Mouse (Mus musculus): ENCODE data around the gene Csnk2b. TPM values are rescaled to one million over a fixed set of nuclear protein-coding genes. Genes with fewer than 3 reads are reported as not detected.
"Not testable (repeated sequence)": the region's sequence is repeated elsewhere in the genome, so short reads cannot be mapped to it uniquely, and the experiment has no call there.

Csnk2b gene
- polyA plus RNA-seq, 1 experiment from 2014 or later = 291 TPM

- peaks cover 21% of the 10 kb centered on the region; the same call in 1 of the 2 replicates for H3K36me3 ChIP-seq (ENCODE audit: insufficient read depth)
- 52% methylated on average over 11 of the region's 11 CpGs for WGBS
- H3K27ac ChIP-seq (ENCODE audit: low read depth) = no peak overlapping the region
- no peak overlapping the region for H3K4me2 ChIP-seq
- no peak for TF ChIP-seq CTCF (IDR thresholded peaks at IDR 0.05; ENCODE audit: low read depth)
- ATAC-seq (ENCODE audit: insufficient read depth) (no peak), DNase-seq (no peak)
- no peak overlapping the region for H3K9ac ChIP-seq
- H3K4me3 ChIP-seq (ENCODE audit: low read depth, low read length) = no peak overlapping the region
- no peaks in the 10 kb centered on the region; the same call in 1 of the 2 replicates for H3K4me1 ChIP-seq (ENCODE audit: insufficient read depth)
- no peaks in the 10 kb centered on the region for H3K27me3 ChIP-seq (ENCODE audit: insufficient read depth, low read length)
- no peaks in the 10 kb centered on the region for H3K9me3 ChIP-seq (ENCODE audit: low read depth, low read length)
Observed at GRCm38 (mm10) chr17:35128996-35129395, 7.1 kb upstream of the Csnk2b start.

GRCm38 (mm10) chr17:35127017-35127416 is 5.2 kb upstream of the Csnk2b start:
- WGBS = 52% methylated on average over 13 of the region's 13 CpGs
- no peak for TF ChIP-seq CTCF (IDR thresholded peaks at IDR 0.05; ENCODE audit: low read depth)
- Histone ChIP-seq H3K27me3 (ENCODE audit: insufficient read depth, low read length) (no peaks in the 10 kb centered on the region), H3K4me1 (ENCODE audit: insufficient read depth) (no peaks in the 10 kb centered on the region; the same call in 1 of the 2 replicates), H3K9me3 (ENCODE audit: low read depth, low read length) (no peaks in the 10 kb centered on the region), H3K9ac (peak overlapping the region; percentile 74), H3K4me2 (peak overlapping the region; percentile 79), H3K36me3 (ENCODE audit: insufficient read depth) (peaks cover 27% of the 10 kb centered on the region; the same call in 1 of the 2 replicates), H3K4me3 (ENCODE audit: low read depth, low read length) (peak overlapping the region; percentile 48), H3K27ac (ENCODE audit: low read depth) (no peak overlapping the region)
- ATAC-seq (ENCODE audit: insufficient read depth) = no peak
- no peak for DNase-seq

- H3K4me3 ChIP-seq (ENCODE audit: low read depth, low read length) = peak within 1 kb of the TSS; percentile 48
- H3K27ac ChIP-seq (ENCODE audit: low read depth) = peak within 1 kb of the TSS; percentile 64
- peak within 1 kb of the TSS; percentile 74 for H3K9ac ChIP-seq
- under 1% methylated on average over 36 of the region's 36 CpGs for WGBS
- peak; percentile 87 for DNase-seq
- H3K4me1 ChIP-seq (ENCODE audit: insufficient read depth) = no peaks in the 10 kb centered on the region; the same call in 1 of the 2 replicates
- no peaks in the 10 kb centered on the region for H3K27me3 ChIP-seq (ENCODE audit: insufficient read depth, low read length)
- peak; percentile 58 for ATAC-seq (ENCODE audit: insufficient read depth)
- H3K9me3 ChIP-seq (ENCODE audit: low read depth, low read length) = no peaks in the 10 kb centered on the region
- no peak for TF ChIP-seq CTCF (IDR thresholded peaks at IDR 0.05; ENCODE audit: low read depth)
- H3K4me2 ChIP-seq = peak within 1 kb of the TSS; percentile 79
- peaks cover 27% of the 10 kb centered on the region; the same call in 1 of the 2 replicates for H3K36me3 ChIP-seq (ENCODE audit: insufficient read depth)
Observed at GRCm38 (mm10) chr17:35126206-35126611, 4.4 kb upstream of the Csnk2b start, which contains the start of gene D17H6S53E. D17H6S53E (plus strand) TSS chr17:35126373.

- Histone ChIP-seq H3K4me3 (ENCODE audit: low read depth, low read length) (peak overlapping the region; percentile 48), H3K27me3 (ENCODE audit: insufficient read depth, low read length) (no peaks in the 10 kb centered on the region), H3K9me3 (ENCODE audit: low read depth, low read length) (no peaks in the 10 kb centered on the region), H3K36me3 (ENCODE audit: insufficient read depth) (peaks cover 27% of the 10 kb centered on the region; the same call in 1 of the 2 replicates), H3K9ac (peak overlapping the region; percentile 74), H3K4me2 (peak overlapping the region; percentile 79), H3K27ac (ENCODE audit: low read depth) (peak overlapping the region; percentile 64; the same call in 1 of the 2 replicates), H3K4me1 (ENCODE audit: insufficient read depth) (no peaks in the 10 kb centered on the region; the same call in 1 of the 2 replicates)
- 13% methylated on average over 6 of the region's 6 CpGs for WGBS
- TF ChIP-seq CTCF (IDR thresholded peaks at IDR 0.05; ENCODE audit: low read depth) = no peak
- DNase-seq = peak; percentile 10
- no peak for ATAC-seq (ENCODE audit: insufficient read depth)
Observed at GRCm38 (mm10) chr17:35125578-35125977, 3.7 kb upstream of the Csnk2b start.

GRCm38 (mm10) chr17:35125081-35125480 is 3.2 kb upstream of the Csnk2b start:
- Histone ChIP-seq H3K27ac (ENCODE audit: low read depth) (0 out of 2 replicates have a peak overlapping the region, but pooled peaks have one; percentile 64), H3K4me2 (peak overlapping the region; percentile 79; the same call in 1 of the 2 replicates), H3K4me3 (ENCODE audit: low read depth, low read length) (peak overlapping the region; percentile 48; the same call in 1 of the 2 replicates), H3K36me3 (ENCODE audit: insufficient read depth) (peaks cover 24% of the 10 kb centered on the region; the same call in 1 of the 2 replicates), H3K9me3 (ENCODE audit: low read depth, low read length) (no peaks in the 10 kb centered on the region), H3K27me3 (ENCODE audit: insufficient read depth, low read length) (no peaks in the 10 kb centered on the region), H3K9ac (peak overlapping the region; percentile 74), H3K4me1 (ENCODE audit: insufficient read depth) (peaks cover 2% of the 10 kb centered on the region; the same call in 1 of the 2 replicates)
- ATAC-seq (ENCODE audit: insufficient read depth) (no peak), DNase-seq (no peak)
- 92% methylated on average over 1 of the region's 1 CpGs for WGBS
- TF ChIP-seq CTCF (IDR thresholded peaks at IDR 0.05; ENCODE audit: low read depth) = no peak

GRCm38 (mm10) chr17:35124261-35124896 is 2.5 kb upstream of the Csnk2b start:
- H3K9ac ChIP-seq; DNase-seq; ATAC-seq (ENCODE audit: insufficient read depth); H3K27ac ChIP-seq (ENCODE audit: low read depth); H3K4me2 ChIP-seq; H3K4me3 ChIP-seq (ENCODE audit: low read depth, low read length); H3K4me1 ChIP-seq (ENCODE audit: insufficient read depth); H3K9me3 ChIP-seq (ENCODE audit: low read depth, low read length); H3K27me3 ChIP-seq (ENCODE audit: insufficient read depth, low read length): not testable (repeated sequence)
- H3K36me3 ChIP-seq (ENCODE audit: insufficient read depth) = peaks cover 26% of the 10 kb centered on the region; the same call in 1 of the 2 replicates
- 88% methylated on average over 12 of the region's 12 CpGs for WGBS

- not testable (repeated sequence) for H3K4me3 ChIP-seq (ENCODE audit: low read depth, low read length); ATAC-seq (ENCODE audit: insufficient read depth); H3K27me3 ChIP-seq (ENCODE audit: insufficient read depth, low read length); DNase-seq; H3K27ac ChIP-seq (ENCODE audit: low read depth); H3K9ac ChIP-seq; H3K4me1 ChIP-seq (ENCODE audit: insufficient read depth); H3K4me2 ChIP-seq; H3K9me3 ChIP-seq (ENCODE audit: low read depth, low read length)
- peaks cover 27% of the 10 kb centered on the region for H3K36me3 ChIP-seq (ENCODE audit: insufficient read depth)
- 84% methylated on average over 9 of the region's 9 CpGs for WGBS
Observed at GRCm38 (mm10) chr17:35123287-35123686, 1.4 kb upstream of the Csnk2b start.

Data from lung, embryonic 14.5 days (tissue).